Mouse (Mus musculus): ENCODE results near the gene Mrc2. TPM values are rescaled to one million over a fixed set of nuclear protein-coding genes. Genes with fewer than 3 reads are reported as not detected.
A peak's percentile ranks its signal among the peaks of the same experiment; 100 is the strongest.

The Mrc2 gene
- polyA plus RNA-seq, 1 experiment, result 3.6 TPM

- no peak for DNase-seq
- Histone ChIP-seq H3K4me3 (replicated peaks; ENCODE audit: insufficient read depth, low read depth, low read length) (no peak overlapping the region), H3K27me3 (ENCODE audit: control insufficient read depth, insufficient read depth, low read length) (no peaks in the 10 kb centered on the region), H3K27ac (ENCODE audit: insufficient read depth, low read length) (no peak overlapping the region), H3K4me1 (ENCODE audit: control insufficient read depth, insufficient read depth, low read length) (no peaks in the 10 kb centered on the region)
- TF ChIP-seq POLR2A (IDR thresholded peaks at IDR 0.05; ENCODE audit: borderline replicate concordance, insufficient read depth, low read length) (no peak), CTCF (IDR thresholded peaks at IDR 0.05; ENCODE audit: borderline replicate concordance, insufficient read depth, low read depth, low read length) (no peak)
Observed at GRCm38 (mm10) chr11:105264506-105264905, 27.9 kb upstream of the Mrc2 start.

DNA sequence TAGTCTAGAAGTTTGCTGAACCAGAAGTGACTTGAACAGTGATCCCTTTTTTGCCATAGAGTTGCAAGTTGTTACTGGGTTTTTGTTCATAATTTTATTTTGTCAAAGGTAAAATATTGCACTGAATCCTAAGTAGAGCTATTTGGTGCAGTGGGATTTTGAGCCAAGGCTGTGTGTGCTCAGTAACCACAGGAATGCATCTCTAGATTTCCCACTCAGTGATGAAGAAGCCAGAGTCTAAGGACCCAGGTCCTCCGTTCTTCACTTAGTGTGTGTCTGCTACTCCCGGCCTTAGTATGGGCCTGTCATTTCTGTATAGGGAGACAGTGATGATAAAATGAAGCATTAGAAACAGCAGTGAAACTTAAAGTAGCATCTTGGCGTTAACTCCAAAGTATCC, 27.5 kb upstream of the Mrc2 start:
- no peak for DNase-seq
- Histone ChIP-seq H3K27ac (ENCODE audit: insufficient read depth, low read length) (no peak overlapping the region), H3K4me3 (replicated peaks; ENCODE audit: insufficient read depth, low read depth, low read length) (no peak overlapping the region), H3K27me3 (ENCODE audit: control insufficient read depth, insufficient read depth, low read length) (no peaks in the 10 kb centered on the region), H3K4me1 (ENCODE audit: control insufficient read depth, insufficient read depth, low read length) (peaks cover 2% of the 10 kb centered on the region; the same call in 1 of the 2 replicates)
- WGBS, result 91% methylated on average over 3 of the region's 3 CpGs
- TF ChIP-seq CTCF (IDR thresholded peaks at IDR 0.05; ENCODE audit: borderline replicate concordance, insufficient read depth, low read depth, low read length) (no peak), POLR2A (IDR thresholded peaks at IDR 0.05; ENCODE audit: borderline replicate concordance, insufficient read depth, low read length) (no peak)

DNA sequence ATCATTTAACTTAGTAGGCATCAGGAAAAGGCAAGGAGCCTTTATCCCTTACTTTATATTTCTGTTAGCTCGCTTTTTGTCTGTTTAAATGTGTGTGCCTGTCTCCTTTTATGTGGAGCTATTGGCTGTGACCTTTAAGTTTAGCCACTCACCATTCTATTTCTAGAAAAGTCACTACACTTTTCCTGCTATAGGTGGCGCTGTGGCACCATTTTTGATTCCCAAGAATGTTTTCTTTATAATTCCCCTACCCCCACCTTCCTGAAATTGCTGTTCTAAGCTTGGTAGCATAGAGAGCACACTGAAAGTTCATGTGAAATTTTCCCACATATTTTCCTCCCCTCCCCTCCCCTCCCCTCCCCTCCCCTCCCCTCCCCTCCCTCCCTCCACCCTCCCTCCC, 22.3 kb upstream of the Mrc2 start:
- Histone ChIP-seq H3K27ac (ENCODE audit: insufficient read depth, low read length) (no peak overlapping the region), H3K4me1 (ENCODE audit: control insufficient read depth, insufficient read depth, low read length) (peaks cover 2% of the 10 kb centered on the region; the same call in 1 of the 2 replicates), H3K4me3 (replicated peaks; ENCODE audit: insufficient read depth, low read depth, low read length) (no peak overlapping the region), H3K27me3 (ENCODE audit: control insufficient read depth, insufficient read depth, low read length) (no peaks in the 10 kb centered on the region)
- peak; percentile 44 to 45 for DNase-seq
- TF ChIP-seq POLR2A (IDR thresholded peaks at IDR 0.05; ENCODE audit: borderline replicate concordance, insufficient read depth, low read length) (no peak), CTCF (IDR thresholded peaks at IDR 0.05; ENCODE audit: borderline replicate concordance, insufficient read depth, low read depth, low read length) (no peak)
- WGBS, result 20% methylated on average over 2 of the region's 2 CpGs

GRCm38 (mm10) chr11:105280456-105280855, 12.0 kb upstream of the Mrc2 start:
- Histone ChIP-seq H3K4me1 (ENCODE audit: control insufficient read depth, insufficient read depth, low read length) (peaks cover 17% of the 10 kb centered on the region), H3K27ac (ENCODE audit: insufficient read depth, low read length) (no peak overlapping the region), H3K4me3 (replicated peaks; ENCODE audit: insufficient read depth, low read depth, low read length) (no peak overlapping the region), H3K27me3 (ENCODE audit: control insufficient read depth, insufficient read depth, low read length) (no peaks in the 10 kb centered on the region)
- WGBS, result 98% methylated on average over 6 of the region's 6 CpGs
- no peak for DNase-seq
- TF ChIP-seq CTCF (IDR thresholded peaks at IDR 0.05; ENCODE audit: borderline replicate concordance, insufficient read depth, low read depth, low read length) (no peak), POLR2A (IDR thresholded peaks at IDR 0.05; ENCODE audit: borderline replicate concordance, insufficient read depth, low read length) (no peak)

- Histone ChIP-seq H3K4me1 (ENCODE audit: control insufficient read depth, insufficient read depth, low read length) (peaks cover 17% of the 10 kb centered on the region), H3K27ac (ENCODE audit: insufficient read depth, low read length) (0 out of 2 replicates have a peak overlapping the region, but pooled peaks have one; percentile 13), H3K4me3 (replicated peaks; ENCODE audit: insufficient read depth, low read depth, low read length) (no peak overlapping the region), H3K27me3 (ENCODE audit: control insufficient read depth, insufficient read depth, low read length) (no peaks in the 10 kb centered on the region)
- 55% methylated on average over 7 of the region's 7 CpGs for WGBS
- TF ChIP-seq POLR2A (IDR thresholded peaks at IDR 0.05; ENCODE audit: borderline replicate concordance, insufficient read depth, low read length) (no peak), CTCF (IDR thresholded peaks at IDR 0.05; ENCODE audit: borderline replicate concordance, insufficient read depth, low read depth, low read length) (no peak)
- DNase-seq, result no peak
Observed at GRCm38 (mm10) chr11:105281291-105281690, 11.2 kb upstream of the Mrc2 start.

DNA sequence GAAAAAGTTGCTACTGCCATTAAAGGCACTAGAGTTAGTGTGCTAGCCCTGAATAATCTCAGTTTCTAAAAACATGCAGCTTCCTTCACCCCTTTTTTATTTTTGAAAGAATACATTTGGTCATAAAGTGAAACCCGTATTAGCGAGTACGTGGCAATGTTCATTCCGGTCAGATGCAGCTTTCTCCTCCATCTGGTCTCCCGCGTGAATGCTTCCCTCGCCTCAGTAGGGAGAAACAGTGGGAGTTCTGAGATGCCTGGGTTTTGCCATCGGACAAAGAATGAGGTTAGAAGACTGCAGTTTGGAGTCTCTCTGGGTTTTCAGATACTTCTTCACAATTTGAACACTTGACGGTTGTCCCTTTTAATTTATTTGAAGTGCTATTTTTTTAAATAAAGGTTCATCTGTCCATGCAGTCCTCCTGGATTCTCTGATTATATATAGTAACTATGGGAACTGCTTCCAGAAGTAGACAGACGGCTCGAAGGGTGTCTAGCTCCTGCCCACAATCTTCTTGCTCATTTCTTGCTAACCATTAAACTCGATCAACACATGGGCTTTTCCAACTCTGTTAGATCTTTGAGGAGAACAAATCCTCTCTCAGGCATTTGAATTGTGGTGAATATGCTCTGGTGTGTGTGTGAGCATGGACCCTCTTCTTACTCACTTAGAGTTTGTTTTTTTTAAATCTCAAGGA, 10.5 kb upstream of the Mrc2 start:
- H3K27ac ChIP-seq (ENCODE audit: insufficient read depth, low read length), result 0 out of 2 replicates have a peak overlapping the region, but pooled peaks have one; percentile 13
- WGBS, result 21% methylated on average over 12 of the region's 12 CpGs
- H3K4me3 ChIP-seq (replicated peaks; ENCODE audit: insufficient read depth, low read depth, low read length), result no peak overlapping the region
- TF ChIP-seq CTCF (IDR thresholded peaks at IDR 0.05; ENCODE audit: borderline replicate concordance, insufficient read depth, low read depth, low read length) (no peak), POLR2A (IDR thresholded peaks at IDR 0.05; ENCODE audit: borderline replicate concordance, insufficient read depth, low read length) (no peak)
- peak; percentile 42 to 60 for DNase-seq
- peaks cover 17% of the 10 kb centered on the region for H3K4me1 ChIP-seq (ENCODE audit: control insufficient read depth, insufficient read depth, low read length)
- H3K27me3 ChIP-seq (ENCODE audit: control insufficient read depth, insufficient read depth, low read length), result no peaks in the 10 kb centered on the region

GRCm38 (mm10) chr11:105282460-105282859, 10.0 kb upstream of the Mrc2 start:
- DNase-seq, result peak; percentile 25 to 29
- 38% methylated on average over 2 of the region's 2 CpGs for WGBS
- TF ChIP-seq CTCF (IDR thresholded peaks at IDR 0.05; ENCODE audit: borderline replicate concordance, insufficient read depth, low read depth, low read length) (no peak), POLR2A (IDR thresholded peaks at IDR 0.05; ENCODE audit: borderline replicate concordance, insufficient read depth, low read length) (no peak)
- H3K4me1 ChIP-seq (ENCODE audit: control insufficient read depth, insufficient read depth, low read length), result peaks cover 17% of the 10 kb centered on the region
- no peak overlapping the region for H3K4me3 ChIP-seq (replicated peaks; ENCODE audit: insufficient read depth, low read depth, low read length)
- H3K27ac ChIP-seq (ENCODE audit: insufficient read depth, low read length), result no peak overlapping the region
- H3K27me3 ChIP-seq (ENCODE audit: control insufficient read depth, insufficient read depth, low read length), result no peaks in the 10 kb centered on the region

DNA sequence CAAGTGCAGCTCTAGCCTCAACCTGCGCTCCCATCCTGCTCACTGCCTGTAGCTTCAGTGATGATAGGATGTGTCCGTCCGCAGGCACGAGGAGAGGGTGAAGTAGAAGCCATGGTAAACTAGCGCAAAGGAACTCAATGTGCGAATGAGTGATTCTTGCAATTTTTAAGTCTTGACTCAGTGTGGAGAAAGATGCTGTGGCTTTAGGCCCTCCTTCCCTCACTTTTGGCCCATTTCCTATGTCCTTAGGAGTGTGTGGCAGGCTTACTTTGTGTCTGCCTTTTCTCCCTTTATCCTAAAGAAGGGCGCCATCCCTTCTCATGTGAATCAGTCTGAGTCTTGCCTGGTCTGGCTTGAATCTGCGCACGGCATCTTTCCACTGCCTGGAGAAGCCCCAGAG, 9.4 kb upstream of the Mrc2 start:
- Histone ChIP-seq H3K4me1 (ENCODE audit: control insufficient read depth, insufficient read depth, low read length) (peaks cover 17% of the 10 kb centered on the region), H3K27ac (ENCODE audit: insufficient read depth, low read length) (no peak overlapping the region), H3K4me3 (replicated peaks; ENCODE audit: insufficient read depth, low read depth, low read length) (no peak overlapping the region), H3K27me3 (ENCODE audit: control insufficient read depth, insufficient read depth, low read length) (no peaks in the 10 kb centered on the region)
- TF ChIP-seq CTCF (IDR thresholded peaks at IDR 0.05; ENCODE audit: borderline replicate concordance, insufficient read depth, low read depth, low read length) (no peak), POLR2A (IDR thresholded peaks at IDR 0.05; ENCODE audit: borderline replicate concordance, insufficient read depth, low read length) (no peak)
- no peak for DNase-seq
- 95% methylated on average over 9 of the region's 9 CpGs for WGBS

Measured in cerebellum, adult 2 months (tissue).